Mouse (Mus musculus) intestine, embryonic 16.5 days (tissue): ENCODE data around the gene Yars2. TPM values are rescaled to one million over a fixed set of nuclear protein-coding genes. Genes with fewer than 3 reads are reported as not detected.
"Not testable (repeated sequence)": the region's sequence is repeated elsewhere in the genome, so short reads cannot be mapped to it uniquely, and the experiment has no call there.

Source experiments
- ATAC-seq: fragments of 200-750 bp; cut with Nextera tagmentation; 2 replicates; pipeline ENCODE4 v1.8.0; 2017; ENCODE audit warnings: moderate TSS enrichment, moderate library complexity
- H3K27ac ChIP-seq: fragments of 300-500 bp; sonication (generic); 2 replicates; pipeline ENCODE4 v1.5.1; 2014; ENCODE audit warnings: mild to moderate bottlenecking, low read length
- H3K27me3 ChIP-seq: fragments of 300-500 bp; sonication (generic); replicated peaks from 2 replicates; pipeline ENCODE4 v1.6.1; 2014; ENCODE audit warnings: low read length, control low read depth, mixed read lengths; ENCODE audit not compliant: control insufficient read depth, insufficient read depth
- H3K36me3 ChIP-seq: fragments of 300-500 bp; sonication (generic); 2 replicates; pipeline ENCODE4 v1.6.1; 2014; ENCODE audit warnings: low read length, control low read depth; ENCODE audit not compliant: control insufficient read depth, insufficient read depth
- H3K4me1 ChIP-seq: fragments of 300-500 bp; sonication (generic); 2 replicates; pipeline ENCODE4 v1.6.1; 2014; ENCODE audit warnings: low read length, control low read depth, mixed read lengths; ENCODE audit not compliant: control insufficient read depth, insufficient read depth
- H3K4me2 ChIP-seq: fragments of 300-500 bp; sonication (generic); 2 replicates; pipeline ENCODE4 v1.6.1; 2014; ENCODE audit warnings: low read depth, low read length, control low read depth
- H3K4me3 ChIP-seq: fragments of 300-500 bp; sonication (generic); 2 replicates; pipeline ENCODE4 v1.5.1; 2014; ENCODE audit warnings: mild to moderate bottlenecking, low read length
- H3K9ac ChIP-seq: fragments of 300-500 bp; sonication (generic); 2 replicates; pipeline ENCODE4 v1.6.1; 2014; ENCODE audit warnings: low read depth, low read length
- H3K9me3 ChIP-seq: fragments of 300-500 bp; sonication (generic); 2 replicates; pipeline ENCODE4 v1.6.1; 2016; ENCODE audit warnings: low read length, control low read depth; ENCODE audit not compliant: control insufficient read depth
- WGBS: fragments of 180-500 bp; shearing (Covaris S2); extraction: QIAGEN DNeasy Blood & Tissue Kit; methylation state at CpG from one replicate; pipeline ENCODE4 v1.1.7; 2014; 5-methylcytosine and 5-hydroxymethylcytosine counted together
- polyA plus RNA-seq: library from polyadenylated mRNA; unstranded; fragments of >200 nt; fragmentation: Nextera tagmentation; extraction: Ambion mirVana; gene quantifications from 2 replicates; pipeline ENCODE4 v1.2.1, GENCODE M21; 2015

Yars2 gene
- polyA plus RNA-seq, 1 experiment from 2014 or later: 38.2 TPM

DNA sequence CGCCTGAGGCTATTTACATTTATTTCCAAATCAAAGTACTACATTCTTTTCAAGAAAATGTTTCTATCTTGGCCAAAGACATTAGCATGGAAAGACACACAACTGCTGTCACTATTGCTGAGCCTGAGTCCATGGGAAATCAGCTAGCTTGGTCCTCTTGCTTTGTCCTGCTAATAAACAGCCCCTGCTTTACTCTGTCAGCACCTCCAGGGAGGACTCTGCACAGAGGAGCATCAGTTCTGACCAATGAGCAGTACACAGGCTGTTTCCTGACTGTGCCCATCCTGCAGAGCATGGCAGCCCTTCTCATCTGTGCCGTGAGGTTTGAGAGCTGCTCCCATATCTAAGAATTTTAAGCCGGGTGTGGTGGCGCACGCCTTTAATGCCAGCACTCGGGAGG is 29.0 kb upstream of the Yars2 start:
- H3K27me3 ChIP-seq: no peaks in the 10 kb centered on the region
- no peaks in the 10 kb centered on the region for H3K4me1 ChIP-seq
- H3K4me2 ChIP-seq: no peak overlapping the region
- no peak overlapping the region for H3K4me3 ChIP-seq
- H3K27ac ChIP-seq: no peak overlapping the region
- H3K36me3 ChIP-seq: no peaks in the 10 kb centered on the region
- H3K9me3 ChIP-seq: no peaks in the 10 kb centered on the region
- 88% methylated on average over 6 of the region's 6 CpGs for WGBS
- H3K9ac ChIP-seq: no peak overlapping the region
- ATAC-seq: no peak

- peaks cover 13% of the 10 kb centered on the region for H3K4me1 ChIP-seq
- H3K36me3 ChIP-seq: no peaks in the 10 kb centered on the region
- H3K4me2 ChIP-seq: peak overlapping the region; percentile 71
- peak overlapping the region; percentile 96 for H3K27ac ChIP-seq
- H3K27me3 ChIP-seq: no peaks in the 10 kb centered on the region
- under 1% methylated on average over 57 of the region's 61 CpGs for WGBS
- no peaks in the 10 kb centered on the region for H3K9me3 ChIP-seq
- peak; percentile 72 for ATAC-seq
- peak overlapping the region; percentile 97 for H3K4me3 ChIP-seq
- peak overlapping the region; percentile 96 for H3K9ac ChIP-seq
These were observed 518 bp downstream of the Yars2 start for GRCm38 (mm10) chr16:16303138-16303827.

GRCm38 (mm10) chr16:16303888-16304287 is 1.1 kb downstream of the Yars2 start:
- Histone ChIP-seq H3K27me3 (no peaks in the 10 kb centered on the region), H3K4me2 (peak overlapping the region; percentile 71), H3K36me3 (no peaks in the 10 kb centered on the region), H3K9me3 (no peaks in the 10 kb centered on the region), H3K4me3 (peak overlapping the region; percentile 97), H3K4me1 (peaks cover 13% of the 10 kb centered on the region), H3K27ac (peak overlapping the region; percentile 96), H3K9ac (peak overlapping the region; percentile 96)
- ATAC-seq: no peak
- 19% methylated on average over 7 of the region's 7 CpGs for WGBS

GRCm38 (mm10) chr16:16311319-16311718 is 8.6 kb downstream of the Yars2 start:
- ATAC-seq: 0 out of 2 replicates have a peak, but pooled peaks have one; percentile 16
- Histone ChIP-seq H3K27ac (no peak overlapping the region), H3K9me3 (no peaks in the 10 kb centered on the region), H3K9ac (no peak overlapping the region), H3K27me3 (no peaks in the 10 kb centered on the region), H3K4me1 (no peaks in the 10 kb centered on the region), H3K4me2 (no peak overlapping the region), H3K36me3 (no peaks in the 10 kb centered on the region; the same call in 1 of the 2 replicates), H3K4me3 (no peak overlapping the region)
- 85% methylated on average over 5 of the region's 5 CpGs for WGBS

DNA sequence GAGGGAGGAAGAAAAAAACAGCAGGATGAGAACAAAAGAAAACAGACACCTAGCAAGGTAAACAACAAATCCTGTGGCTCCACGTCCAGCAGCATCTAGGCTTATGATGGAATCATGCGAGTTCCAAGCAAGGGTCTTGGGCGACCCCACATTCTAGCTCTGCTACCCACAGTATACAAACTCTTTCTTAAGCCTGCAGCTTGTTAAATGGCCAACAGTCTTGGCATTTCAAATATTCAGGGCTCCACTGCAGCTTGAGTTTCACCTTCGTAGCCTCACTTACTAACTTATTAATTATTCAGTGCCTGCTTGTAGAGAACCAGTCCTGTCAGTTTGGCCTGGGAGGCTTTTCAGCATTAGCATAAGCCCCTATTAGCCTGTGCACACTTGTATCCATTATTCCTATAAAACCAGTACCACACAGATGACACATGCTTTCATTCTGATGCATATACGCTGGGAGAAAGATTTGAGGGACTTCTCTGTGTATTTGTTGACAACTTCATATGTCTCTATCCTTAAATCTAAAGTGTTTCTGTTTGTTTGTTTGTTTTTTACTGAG is 23.1 kb downstream of the Yars2 start:
- no peak for ATAC-seq

DNA sequence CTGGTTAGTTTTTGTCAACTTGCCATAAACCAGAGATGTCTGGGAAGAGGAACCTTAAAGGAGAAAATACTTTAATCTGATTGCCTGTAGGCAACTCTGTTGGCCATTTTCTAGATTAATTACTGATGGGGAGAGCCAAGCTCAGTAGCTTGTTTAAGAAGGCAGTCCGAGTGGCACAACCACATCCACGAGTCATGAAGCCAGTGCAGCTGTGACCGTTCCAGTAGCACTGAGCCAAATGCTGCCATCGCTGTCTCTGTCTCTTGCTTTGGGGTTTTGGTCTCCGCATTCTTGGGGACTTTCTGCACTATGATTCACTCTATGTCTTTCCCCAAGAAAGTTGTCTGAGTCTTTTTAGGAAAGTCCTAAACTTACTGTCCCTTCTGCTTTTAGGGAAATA is 43.7 kb downstream of the Yars2 start:
- Histone ChIP-seq H3K9me3 (no peaks in the 10 kb centered on the region), H3K36me3 (no peaks in the 10 kb centered on the region), H3K4me1 (peaks cover 2% of the 10 kb centered on the region; the same call in 1 of the 2 replicates), H3K9ac (no peak overlapping the region), H3K4me3 (no peak overlapping the region), H3K4me2 (no peak overlapping the region), H3K27me3 (no peaks in the 10 kb centered on the region), H3K27ac (no peak overlapping the region)
- 87% methylated on average over 5 of the region's 5 CpGs for WGBS
- no peak for ATAC-seq

More for the DNA sequence above, 23.1 kb downstream of the Yars2 start:
- Histone ChIP-seq H3K9me3 (no peaks in the 10 kb centered on the region), H3K27ac (no peak overlapping the region), H3K36me3 (0 out of 2 replicates have a peak, but pooled peaks cover 2% of the 10 kb centered on the region), H3K4me1 (no peaks in the 10 kb centered on the region), H3K4me3 (no peak overlapping the region), H3K4me2 (no peak overlapping the region), H3K27me3 (no peaks in the 10 kb centered on the region), H3K9ac (no peak overlapping the region)
- 78% methylated on average over 5 of the region's 5 CpGs for WGBS

GRCm38 (mm10) chr16:16357908-16358307 is 55.1 kb downstream of the Yars2 start:
- Histone ChIP-seq H3K36me3 (no peaks in the 10 kb centered on the region), H3K4me1 (peaks cover 5% of the 10 kb centered on the region; the same call in 1 of the 2 replicates), H3K9ac (peak overlapping the region; percentile 97), H3K9me3 (no peaks in the 10 kb centered on the region), H3K27me3 (no peaks in the 10 kb centered on the region), H3K4me2 (peak overlapping the region; percentile 77), H3K4me3 (peak overlapping the region; percentile 97), H3K27ac (no peak overlapping the region; the same call in 1 of the 2 replicates)
- 10% methylated on average over 6 of the region's 6 CpGs for WGBS
- no peak for ATAC-seq

DNA sequence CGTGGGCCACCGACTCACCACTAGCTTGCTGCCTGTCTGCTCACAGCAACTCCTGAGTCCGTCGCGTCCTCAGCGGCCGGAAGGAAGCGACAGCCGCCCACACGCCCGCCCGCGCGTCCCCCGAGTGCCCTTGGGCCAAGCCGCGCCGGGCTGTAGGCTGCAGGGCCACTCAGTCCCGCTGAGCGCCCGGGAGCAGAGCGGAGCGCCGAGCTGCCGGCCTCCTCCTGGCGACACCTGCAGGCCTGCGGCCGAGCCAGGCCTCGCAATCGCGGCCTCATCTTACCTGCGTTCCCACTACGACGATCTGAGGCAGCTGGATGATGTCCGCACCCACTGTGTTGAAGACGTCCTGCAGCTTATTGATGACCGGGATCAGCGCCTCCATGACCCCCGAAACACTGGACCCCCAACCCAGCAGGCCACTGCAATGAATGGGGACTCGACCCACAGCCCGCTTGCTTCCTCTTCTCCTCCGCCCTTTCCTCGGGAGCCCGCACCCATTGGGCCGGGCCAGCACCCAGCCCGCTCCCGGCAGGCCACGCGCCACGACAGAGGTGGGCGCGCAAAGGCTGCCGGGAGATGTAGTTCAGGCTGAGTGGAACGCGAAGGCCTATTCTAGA is 55.8 kb downstream of the Yars2 start, which contains the start of gene Dnm1l:
TSS of gene Dnm1l (minus strand) at position 479 of the 620 bp plus-strand sequence.
- H3K4me2 ChIP-seq: peak within 1 kb of the TSS; percentile 77
- under 1% methylated on average over 55 of the region's 55 CpGs for WGBS
- no peaks in the 10 kb centered on the region for H3K36me3 ChIP-seq
- H3K4me3 ChIP-seq: peak within 1 kb of the TSS; percentile 97
- H3K27ac ChIP-seq: peak within 1 kb of the TSS; percentile 97
- peak within 1 kb of the TSS; percentile 97 for H3K9ac ChIP-seq
- H3K27me3 ChIP-seq: no peaks in the 10 kb centered on the region
- H3K4me1 ChIP-seq: peaks cover 5% of the 10 kb centered on the region; the same call in 1 of the 2 replicates
- ATAC-seq: peak; percentile 99
- no peaks in the 10 kb centered on the region for H3K9me3 ChIP-seq

DNA sequence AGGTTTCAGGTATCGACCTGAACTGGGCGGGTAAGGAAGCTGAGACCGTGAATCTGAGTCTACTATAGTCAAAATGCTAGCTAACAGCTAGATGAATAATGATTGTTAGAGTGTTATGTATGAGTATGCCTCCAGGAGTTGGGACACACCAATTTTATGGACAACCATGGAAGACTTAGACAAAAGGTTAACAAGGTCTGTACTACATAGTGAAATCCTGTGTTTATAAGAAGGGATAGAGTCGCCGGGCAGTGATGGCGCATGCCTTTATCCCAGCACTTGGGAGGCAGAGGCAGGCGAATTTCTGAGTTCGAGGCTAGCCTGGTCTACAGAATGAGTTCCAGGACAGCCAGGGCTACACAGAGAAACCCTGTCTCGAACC is 56.3 kb downstream of the Yars2 start:
- ATAC-seq: peak; percentile 49
- 52% methylated on average over 9 of the region's 9 CpGs for WGBS
- Histone ChIP-seq H3K4me2 (peak overlapping the region; percentile 77), H3K9ac (peak overlapping the region; percentile 97), H3K4me3 (peak overlapping the region; percentile 97), H3K27ac (peak overlapping the region; percentile 60; the same call in 1 of the 2 replicates)
- H3K36me3 ChIP-seq, H3K27me3 ChIP-seq, H3K4me1 ChIP-seq, H3K9me3 ChIP-seq: not testable (repeated sequence)
